Mouse (Mus musculus) gastrocnemius, postnatal 14 days (tissue): ENCODE data around the gene Lin28a. TPM values are rescaled to one million over a fixed set of nuclear protein-coding genes. Genes with fewer than 3 reads are reported as not detected.

Experiments
- DNase-seq: peaks from one replicate; pipeline ENCODE4 v3.0.0; 2021; ENCODE audit warnings: mixed read lengths
- intact Hi-C: fragments of 180-260 bp; cut with DNase I; formaldehyde crosslinking; loops from one replicate; pipeline ENCODE4 v1.15.1; 2025; ENCODE audit warnings: low total_unique reads
- long read RNA-seq, 2 experiments: library from polyadenylated mRNA; stranded (forward); transcript quantifications; one replicate each; pipeline ENCODE4 v2.0.0; 2021
- total RNA-seq, 2 experiments: library from RNA; stranded (reverse); gene quantifications; 2 replicates each; pipeline ENCODE4 v1.2.3; 2021

Gene Lin28a
- total RNA-seq = 1 to 10 TPM; 1.9 to 3.0 TPM
- long read RNA-seq, experiment 1, partial matches to known transcripts = 1 of 1 reads
- long read RNA-seq, experiment 1, other reads (novel, unspliced or antisense) = 0 of 1 reads
- long read RNA-seq, experiment 2 = 0 reads

DNA sequence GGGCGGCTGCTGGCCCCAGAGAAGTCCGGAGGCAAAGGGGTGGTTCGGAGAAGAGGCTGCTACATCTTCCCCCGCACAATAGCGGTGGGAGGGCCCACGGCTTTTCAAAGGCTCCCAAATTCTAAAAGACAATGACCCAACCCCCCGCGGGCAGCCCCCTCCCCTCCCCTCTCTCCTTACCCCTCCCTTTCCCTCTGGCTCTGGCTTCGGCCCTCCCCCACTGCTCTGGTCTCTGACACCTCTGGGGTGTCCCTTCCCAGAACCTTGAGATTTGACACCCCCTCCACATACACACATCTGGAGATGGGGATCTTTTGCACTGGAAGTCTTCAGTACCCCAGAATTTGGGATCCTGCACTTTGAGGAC is at the start of gene Lin28a:
Lin28a (minus strand) TSS at position 63 of the 367 bp plus-strand sequence.
- intact Hi-C loops = no loop called here
- DNase-seq = no peak

DNA sequence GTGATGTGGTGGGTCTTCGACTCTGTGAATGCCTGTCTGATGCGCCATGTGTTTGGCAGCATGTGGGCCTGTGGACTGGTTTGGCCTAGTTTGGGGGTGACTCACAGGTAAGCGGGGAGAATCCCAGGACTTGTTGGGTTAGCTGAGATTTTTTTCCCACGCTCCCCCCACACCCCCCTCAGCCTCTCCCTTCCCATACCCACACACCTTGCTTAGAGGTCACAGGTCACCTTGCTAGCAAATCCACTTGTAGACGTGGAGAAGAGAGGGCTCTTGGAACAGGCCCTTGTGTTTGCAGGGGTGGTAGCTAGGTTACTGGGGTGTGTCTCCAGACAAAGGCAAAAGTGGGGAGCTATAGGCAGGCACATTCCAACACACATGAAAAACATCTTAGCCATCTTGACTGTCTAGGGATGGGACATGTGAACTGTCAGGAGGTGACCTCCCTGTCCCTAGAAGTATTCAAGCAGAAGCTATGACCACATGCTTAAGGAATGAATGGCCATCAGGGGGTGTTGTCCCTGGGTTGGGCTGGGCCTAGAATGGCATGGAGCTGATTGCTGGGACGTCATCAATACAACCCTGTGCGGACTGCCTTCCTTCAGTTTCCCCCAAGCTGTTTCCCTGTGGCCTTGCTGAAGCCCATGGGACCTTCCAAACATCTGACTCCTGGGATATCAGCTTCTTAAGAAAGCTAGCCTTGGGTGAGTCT is 49.3 kb upstream of the Lin28a start:
- intact Hi-C loops = no loop called here
- no peak for DNase-seq

DNA sequence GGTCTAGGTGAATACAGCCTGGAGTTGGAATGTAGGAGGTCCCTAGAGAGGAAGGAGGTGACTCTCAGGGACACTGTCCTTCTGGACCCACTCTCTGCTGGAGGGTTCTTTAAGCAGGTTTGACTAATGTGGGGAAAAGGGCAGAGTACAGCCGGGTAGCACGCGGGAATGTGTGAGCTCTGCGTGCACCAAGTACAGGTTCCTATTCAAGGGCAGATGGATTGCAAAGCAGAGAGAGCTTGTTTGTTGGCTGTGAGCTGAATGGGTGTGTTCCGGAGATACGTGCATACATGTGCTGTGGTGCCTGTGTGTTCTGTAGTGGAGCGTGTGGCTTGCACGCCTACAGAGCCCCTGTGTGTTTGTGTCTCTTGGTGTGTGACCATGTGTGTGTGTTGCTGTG is 48.7 kb upstream of the Lin28a start:
- DNase-seq = no peak
- intact Hi-C loops = no loop called here

DNA sequence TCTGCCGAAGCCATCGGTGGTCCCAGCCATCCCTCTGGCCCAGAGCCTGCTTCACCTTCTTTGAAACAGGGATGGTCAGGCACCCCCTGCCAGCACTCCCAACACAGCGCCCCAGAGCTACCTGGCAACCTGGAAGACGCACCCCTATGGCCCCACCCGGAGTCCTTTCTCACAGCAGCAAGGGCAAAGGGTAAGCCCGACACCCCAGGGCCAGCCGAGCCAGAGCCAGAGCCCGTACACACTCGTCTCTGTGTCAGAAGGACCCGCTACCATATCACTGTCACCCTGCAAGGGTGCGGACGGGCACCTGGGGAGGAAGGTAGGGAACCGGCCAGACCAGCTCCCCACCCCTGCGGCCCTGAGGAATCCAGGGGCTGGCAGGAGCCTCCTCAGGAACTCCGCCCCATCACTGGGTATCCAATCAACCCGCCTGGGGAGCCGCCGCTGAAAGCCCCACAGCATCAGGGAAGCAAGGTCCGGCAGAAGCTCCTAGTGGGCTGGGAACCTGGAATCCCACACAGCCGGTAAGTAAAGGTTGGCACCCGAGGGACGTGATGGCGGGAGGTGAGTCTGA is 46.9 kb upstream of the Lin28a start:
- intact Hi-C loops = no loop called here
- no peak for DNase-seq

DNA sequence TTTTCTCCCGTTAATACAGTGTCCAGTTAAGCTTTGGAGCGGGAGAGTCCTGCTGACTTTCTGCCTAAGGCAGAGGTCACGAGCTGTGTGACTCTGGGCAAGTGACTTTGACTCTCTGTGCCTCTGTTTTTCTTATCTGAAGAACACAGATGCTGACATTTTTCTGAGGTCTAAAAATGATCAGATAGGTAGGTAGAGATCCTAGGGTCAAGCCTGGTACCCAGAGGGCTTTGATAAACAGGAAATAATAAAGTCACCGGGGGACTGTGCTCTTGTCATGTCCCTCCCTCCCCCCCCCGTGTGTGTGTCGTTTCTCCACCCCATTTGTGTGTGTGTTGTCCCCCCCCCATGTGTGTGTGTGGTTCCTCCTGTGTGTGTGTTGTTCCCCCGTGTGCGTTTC is 43.9 kb upstream of the Lin28a start:
- intact Hi-C loops = no loop called here
- DNase-seq = no peak

DNA sequence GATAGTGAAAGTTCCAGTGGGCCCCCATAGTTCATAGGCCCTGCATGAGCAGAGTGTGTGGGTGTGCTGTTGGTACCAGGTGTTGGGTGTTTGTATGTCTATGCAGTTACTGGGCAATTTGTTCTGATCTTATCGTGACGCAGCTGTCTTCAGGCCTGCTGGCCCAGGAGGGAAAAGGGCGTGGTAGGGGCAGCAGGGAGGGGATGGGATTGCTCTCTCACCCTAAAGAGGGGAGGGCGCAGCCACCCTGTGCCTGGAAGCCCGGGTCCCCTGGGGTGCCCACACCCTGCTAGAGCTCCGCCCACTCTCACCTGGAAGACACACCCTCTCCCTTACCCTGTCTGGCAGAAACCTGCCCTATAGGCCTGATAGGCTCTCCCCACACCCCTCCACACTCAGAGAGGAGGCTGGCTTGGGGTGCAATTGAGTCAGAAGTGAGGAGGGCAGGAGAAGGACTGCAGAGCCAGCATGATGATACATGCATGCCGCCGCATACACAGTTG is 43.4 kb upstream of the Lin28a start:
- DNase-seq = no peak
- intact Hi-C loops = no loop called here

DNA sequence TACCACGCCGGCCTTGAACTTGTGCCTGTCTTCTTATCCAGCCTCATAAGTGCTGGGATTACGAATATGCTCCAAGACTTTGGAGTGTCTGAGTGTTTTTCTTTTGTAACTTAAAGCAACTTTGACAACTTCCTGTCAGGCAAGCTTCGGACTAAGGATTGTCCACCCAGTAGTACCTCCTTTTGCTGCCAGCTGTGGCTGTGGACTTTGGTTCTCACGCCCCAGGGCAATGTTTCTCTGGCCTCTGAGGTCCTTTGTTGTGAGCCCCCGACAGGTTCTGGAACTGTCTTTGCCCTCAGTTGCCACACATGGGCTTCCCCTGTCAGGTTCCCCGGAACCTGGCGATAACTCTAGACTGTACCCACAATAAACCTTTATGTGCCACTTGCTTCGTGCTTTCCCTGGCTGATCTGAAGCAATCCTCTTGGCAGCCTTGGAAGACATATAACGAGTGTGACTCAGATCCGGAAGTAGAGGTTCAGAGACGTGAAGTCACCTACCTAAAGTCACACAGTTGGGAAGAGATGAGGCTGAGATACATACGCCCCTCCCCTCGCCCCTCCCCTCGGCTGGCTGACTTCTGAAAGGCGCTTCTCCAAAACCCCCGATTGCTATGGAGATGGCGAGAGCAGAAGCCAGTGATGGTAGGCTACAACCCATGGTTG is 42.7 kb upstream of the Lin28a start:
- intact Hi-C loops = no loop called here
- DNase-seq = no peak

DNA sequence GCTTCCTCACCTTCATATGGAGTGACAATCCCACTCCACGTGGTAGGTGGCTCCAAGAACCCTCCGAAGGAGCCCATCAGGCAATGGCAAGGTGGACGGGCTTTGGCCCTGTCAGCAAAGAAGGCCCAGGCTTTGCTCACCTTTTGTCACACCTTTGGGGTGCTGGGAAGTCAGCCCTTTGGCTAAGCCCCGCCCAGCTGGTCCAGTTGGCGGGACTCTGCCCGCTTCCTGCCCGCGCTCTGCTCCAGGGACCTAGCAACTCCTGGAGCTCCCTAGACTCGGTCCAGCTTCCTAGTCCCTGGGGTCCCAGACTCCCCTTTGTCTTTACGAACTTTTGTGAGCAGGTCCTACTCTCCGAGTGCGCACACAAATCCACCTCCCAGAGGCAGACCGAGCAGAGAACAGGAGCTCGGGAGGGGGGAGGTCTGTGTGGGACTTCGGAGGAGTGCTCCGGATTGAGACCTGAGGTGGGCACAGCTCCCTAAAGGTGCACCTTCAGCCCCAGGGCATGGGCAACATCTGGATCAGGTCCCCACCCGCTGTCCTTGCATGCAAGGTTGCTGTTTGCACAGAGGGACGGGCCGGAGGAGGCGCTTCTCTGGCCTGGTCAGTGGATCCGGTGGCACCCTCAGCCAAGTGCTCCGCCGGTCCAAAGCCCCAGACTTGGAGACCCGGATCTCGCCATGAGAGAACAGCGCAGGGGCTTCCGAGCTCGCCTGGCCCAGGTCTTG is 41.7 kb upstream of the Lin28a start, which contains the start of gene Crybg2:
Crybg2 (plus strand) TSS at position 681 of the 731 bp plus-strand sequence.
- intact Hi-C loops = no loop called here
- no peak for DNase-seq

DNA sequence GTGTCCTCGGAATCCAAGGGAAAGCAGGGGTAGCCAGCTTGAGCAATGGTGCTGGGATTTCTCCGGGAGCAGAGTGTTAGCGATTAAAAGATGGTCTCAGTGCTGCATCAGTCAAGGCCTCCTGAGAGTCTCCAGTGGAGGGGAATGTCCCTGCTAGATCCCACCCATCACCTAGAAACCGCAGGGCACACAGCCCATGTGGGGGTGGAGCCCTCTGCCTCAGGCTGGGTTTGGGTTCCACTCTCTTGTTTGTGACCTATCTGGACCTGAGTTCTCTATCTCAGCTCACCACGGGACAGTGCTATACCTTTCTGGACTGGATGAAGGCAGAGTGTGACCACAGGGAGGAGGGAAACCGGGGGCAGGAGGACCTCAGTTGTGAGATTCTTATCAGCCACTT is 40.3 kb upstream of the Lin28a start:
- intact Hi-C loops = no loop called here
- no peak for DNase-seq

DNA sequence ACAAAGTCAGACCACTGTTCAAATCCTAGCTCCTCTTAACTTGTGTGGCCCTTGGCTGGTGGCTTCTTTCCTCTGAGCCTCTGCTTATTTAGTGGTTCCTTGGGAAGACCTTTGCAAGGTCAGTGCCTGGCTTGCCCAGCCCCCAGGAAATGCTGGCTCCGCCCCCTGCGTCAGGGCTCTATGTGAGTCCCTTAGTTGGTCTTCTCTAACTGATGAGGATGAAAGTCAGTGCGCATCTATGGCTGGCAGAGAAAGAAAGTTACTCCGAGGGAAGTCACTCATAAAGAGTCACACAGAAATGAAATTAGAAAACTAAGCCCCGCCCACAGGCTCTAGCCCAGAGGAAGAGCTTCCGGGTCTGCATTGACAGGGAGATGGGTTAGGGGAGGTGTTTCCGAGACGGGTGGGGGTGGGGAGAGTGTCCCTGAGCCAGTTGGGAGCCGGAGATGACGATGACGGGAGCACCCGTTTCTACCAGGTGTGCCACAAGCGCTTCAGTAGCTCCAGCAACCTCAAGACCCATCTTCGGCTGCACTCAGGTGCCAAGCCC is 39.6 kb upstream of the Lin28a start:
- DNase-seq = no peak
- intact Hi-C loops = no loop called here

DNA sequence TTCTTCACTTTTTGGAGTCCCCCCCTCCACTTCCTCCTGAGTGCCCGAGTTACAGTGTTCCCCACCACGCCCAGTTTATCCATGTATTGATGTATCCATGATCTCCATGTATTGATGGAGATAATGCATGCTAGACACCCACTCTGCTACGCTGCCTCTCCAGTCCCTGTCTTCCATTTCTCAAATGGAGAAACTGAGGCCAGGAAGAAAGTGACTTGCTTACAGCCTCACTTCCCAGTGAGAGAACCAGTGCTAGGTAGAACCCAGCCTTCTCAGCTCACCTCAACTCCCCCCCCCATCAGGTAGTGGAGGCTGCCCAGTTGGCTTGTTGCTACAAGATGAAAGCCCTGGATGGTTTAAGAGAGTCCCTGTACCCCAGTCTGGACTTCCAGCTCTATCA is 34.9 kb upstream of the Lin28a start, which contains the start of gene Zfp683:
Zfp683 (plus strand) TSS at position 301 of the 400 bp plus-strand sequence.
- intact Hi-C loops = no loop called here

DNA sequence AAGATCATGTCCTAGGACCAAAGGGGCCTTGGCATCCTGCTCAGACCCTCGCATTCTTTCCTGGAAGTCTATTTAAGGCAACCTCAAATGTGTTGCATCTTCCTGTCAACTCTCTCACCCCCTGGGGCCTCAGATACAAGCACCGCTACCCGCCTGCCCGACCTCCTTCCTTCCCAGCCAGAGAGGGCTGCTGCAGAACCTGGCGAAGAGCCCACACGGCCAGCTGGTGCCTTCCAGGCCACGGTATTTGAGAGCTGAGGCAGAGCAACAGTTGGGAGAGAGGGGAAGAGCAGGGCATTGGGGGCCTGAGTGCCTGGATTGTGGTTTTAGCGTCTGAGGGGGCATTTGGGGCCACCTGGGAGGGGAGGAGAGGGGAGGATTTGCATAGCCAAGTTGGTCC is 33.9 kb upstream of the Lin28a start:
- intact Hi-C loops = no loop called here
- DNase-seq = peak; percentile 62

More for the DNA sequence above, 34.9 kb upstream of the Lin28a start, which contains the start of gene Zfp683:
- DNase-seq = no peak

DNA sequence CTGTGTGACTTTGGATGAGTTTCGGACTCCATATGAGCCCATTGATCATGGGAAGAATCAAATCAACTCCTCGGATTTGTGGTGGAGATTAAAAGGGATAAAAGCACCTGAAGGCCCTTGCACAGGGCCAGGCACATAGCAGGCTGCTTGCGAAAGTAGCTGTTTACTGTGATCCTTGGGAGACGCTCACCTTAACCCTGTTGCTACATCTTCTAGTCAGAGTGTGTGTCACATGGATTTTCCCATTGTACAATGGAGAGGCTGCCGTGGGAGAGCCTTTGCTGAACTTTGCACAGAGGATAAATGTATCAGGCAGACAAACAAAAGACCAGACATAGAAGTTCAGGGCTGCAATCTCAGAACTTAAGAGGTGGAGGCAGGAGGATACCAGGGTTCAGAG is 33.3 kb upstream of the Lin28a start:
- intact Hi-C loops = no loop called here
- no peak for DNase-seq

DNA sequence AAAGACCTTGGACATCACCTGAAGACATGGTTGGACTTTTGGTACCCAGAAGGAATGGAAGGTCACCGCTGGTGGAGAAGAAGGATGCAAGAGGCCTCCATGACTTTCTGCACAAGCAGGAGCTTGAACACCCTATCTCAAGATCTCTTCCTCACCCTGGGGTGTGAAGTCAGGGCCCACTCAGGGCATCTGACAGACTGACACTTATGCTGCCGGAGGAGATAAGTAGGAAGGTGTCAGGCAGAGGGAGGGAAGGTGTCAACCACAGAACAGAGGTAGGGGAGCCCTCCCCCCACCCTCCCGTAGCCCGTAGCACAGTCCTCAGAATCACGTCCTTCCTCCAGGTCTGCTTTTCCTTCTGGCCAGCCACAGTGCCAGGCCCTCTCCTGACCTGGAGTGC is 29.0 kb upstream of the Lin28a start:
- DNase-seq = no peak
- intact Hi-C loops = no loop called here

DNA sequence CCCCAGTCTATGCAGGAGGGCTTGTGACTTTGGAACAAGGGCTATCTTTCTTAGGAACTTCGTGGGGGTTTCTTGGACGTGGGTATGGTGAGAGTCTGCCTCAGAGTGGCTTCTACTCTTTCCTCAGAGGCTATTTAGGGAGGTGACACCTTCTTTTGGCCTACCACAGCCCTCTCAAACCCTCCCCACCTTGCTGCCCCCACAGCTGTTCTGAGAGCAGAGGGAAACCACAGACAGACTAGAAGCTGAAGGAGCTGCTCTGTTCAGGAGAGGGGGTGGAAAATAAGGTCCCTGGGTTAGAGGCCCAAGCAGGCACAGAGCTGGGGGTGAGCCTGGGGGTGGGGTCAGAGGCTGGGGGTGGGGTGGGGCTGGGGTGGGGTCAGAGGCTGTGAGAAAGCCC is 24.4 kb upstream of the Lin28a start:
- DNase-seq = no peak
- intact Hi-C loops = no loop called here

DNA sequence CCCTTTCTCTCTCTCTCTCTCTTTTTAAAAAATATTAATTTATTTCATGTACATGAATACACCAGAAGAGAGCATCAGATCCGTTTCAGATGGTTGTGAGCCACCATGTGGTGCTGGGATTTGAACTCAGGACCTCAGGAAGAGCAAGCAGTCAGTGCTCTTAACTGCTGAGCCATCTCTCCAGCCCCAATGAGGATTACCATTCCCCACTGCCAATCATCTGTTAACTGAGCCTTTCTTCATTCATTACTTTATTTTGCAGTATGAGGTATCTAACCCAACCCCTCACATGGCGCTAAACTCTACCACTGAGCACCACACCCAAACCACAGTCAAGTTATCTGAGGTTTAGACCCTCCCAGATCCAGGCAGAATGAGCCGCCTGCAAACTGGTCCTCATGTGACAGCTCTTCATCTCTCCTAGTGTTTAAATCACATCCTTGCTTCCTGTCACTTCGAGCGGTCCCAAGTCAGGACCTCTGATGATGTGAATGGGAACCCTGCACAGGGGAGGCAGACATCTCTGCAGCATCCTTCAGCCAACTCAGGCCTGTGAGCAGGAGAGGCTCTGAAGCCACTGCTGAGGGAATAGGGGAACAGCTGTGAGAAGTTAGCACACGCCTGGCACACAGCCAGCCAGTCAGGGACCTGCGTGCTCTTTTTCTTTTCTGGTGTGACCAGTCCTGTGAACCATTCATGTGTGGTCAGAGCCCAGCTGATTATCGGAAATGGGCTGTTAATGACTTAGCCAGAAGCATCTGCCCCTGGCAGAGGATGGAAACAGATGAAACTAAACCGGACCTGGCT is 22.9 kb upstream of the Lin28a start:
- DNase-seq = peak; percentile 38

DNA sequence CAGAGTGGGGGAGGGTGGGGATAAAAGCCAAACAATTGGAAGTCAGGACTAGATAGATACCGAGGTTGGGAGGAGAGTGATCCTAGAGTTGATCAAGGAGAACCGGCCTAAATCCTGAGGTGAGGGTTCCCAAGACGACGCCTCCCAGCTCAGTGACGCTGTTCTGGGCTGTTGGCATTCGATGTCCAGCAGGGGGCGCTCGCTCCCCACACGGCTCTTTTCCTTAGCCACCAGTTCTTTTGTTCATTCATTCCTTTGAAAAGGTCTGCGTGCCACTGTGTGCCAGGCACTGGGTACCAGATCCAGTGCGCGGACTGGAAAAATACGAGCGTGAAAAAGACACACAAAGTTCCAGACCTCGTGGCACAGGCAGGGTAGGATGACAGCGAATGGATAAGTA is 17.3 kb upstream of the Lin28a start:
- intact Hi-C loops = loop anchor here (5.0 kb wide), 1 partner anchor 41 kb away; no protein-coding TSS in a partner anchor
- DNase-seq = peak; percentile 67

More for the DNA sequence above, 22.9 kb upstream of the Lin28a start:
- intact Hi-C loops = no loop called here

DNA sequence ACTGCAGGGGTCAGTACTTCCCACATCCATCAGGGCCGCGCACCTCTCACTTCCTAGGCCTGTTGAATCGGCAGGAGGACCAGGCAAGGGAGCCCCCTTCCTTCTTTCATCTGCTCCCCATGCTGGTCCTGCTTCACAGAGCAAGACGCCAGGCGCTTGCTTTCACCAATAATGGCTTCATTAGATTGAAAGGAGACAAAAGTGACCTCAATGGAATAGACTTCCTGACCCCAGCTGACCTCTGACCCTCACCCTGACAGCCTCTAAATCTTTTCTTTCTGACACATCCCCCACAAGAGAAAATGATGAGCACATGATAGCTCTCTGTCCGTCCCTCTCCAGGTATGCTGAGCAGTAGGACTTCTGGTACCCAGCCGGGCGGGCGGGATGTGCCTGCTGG is 7.2 kb upstream of the Lin28a start:
- intact Hi-C loops = no loop called here
- DNase-seq = no peak

DNA sequence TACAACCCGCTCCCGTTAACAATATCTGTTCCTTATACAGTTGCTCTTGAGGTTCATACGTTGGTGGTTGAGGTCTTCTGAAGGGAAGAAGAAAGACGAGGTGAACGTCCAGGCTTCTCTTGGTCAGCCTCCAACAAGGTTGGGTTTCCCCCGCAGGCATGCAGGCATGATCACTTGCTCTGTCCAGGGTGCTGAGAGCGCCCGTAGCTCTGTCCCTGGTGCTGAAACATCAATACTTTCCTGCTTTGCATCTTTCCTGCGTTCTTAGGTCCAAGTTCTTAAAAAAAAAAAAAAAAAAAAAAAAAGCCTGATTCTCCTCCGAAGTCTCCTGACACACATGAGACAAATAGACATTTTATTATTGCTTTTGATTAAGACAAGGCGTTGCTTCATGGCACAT is 2.0 kb upstream of the Lin28a start:
- peak; percentile 61 for DNase-seq
- intact Hi-C loops = no loop called here
